Mouse (Mus musculus): Measurements from ENCODE around the gene Hist2h2bb.
"Not testable (repeated sequence)": the region's sequence is repeated elsewhere in the genome, so short reads cannot be mapped to it uniquely, and the experiment has no call there.

Gene Hist2h2bb

GRCm38 (mm10) chr3:96240799-96241197 is 28.8 kb upstream of the Hist2h2bb start:
- DNase-seq: no peak

- no peak for DNase-seq
These were observed 25.5 kb upstream of the Hist2h2bb start for GRCm38 (mm10) chr3:96243921-96244572.

GRCm38 (mm10) chr3:96245003-96245886 is 24.3 kb upstream of the Hist2h2bb start, which contains the start of gene Hist2h2aa1:
Gene Hist2h2aa1 (plus strand): TSS chr3:96245497.
- peak; percentile 89 for DNase-seq

GRCm38 (mm10) chr3:96246018-96246417 is 23.5 kb upstream of the Hist2h2bb start:
- not testable (repeated sequence) for DNase-seq

- DNase-seq: not testable (repeated sequence)
These were observed 23.1 kb upstream of the Hist2h2bb start, which contains the start of gene Hist2h3c1 for GRCm38 (mm10) chr3:96246427-96246856. Gene Hist2h3c1 (plus strand): TSS chr3:96246685.

GRCm38 (mm10) chr3:96247356-96248140 is 22.0 kb upstream of the Hist2h2bb start:
- DNase-seq: no peak

- DNase-seq: no peak
These were observed 21.2 kb upstream of the Hist2h2bb start for GRCm38 (mm10) chr3:96248141-96249033.

- no peak for DNase-seq
These were observed 20.6 kb upstream of the Hist2h2bb start for GRCm38 (mm10) chr3:96249034-96249345.

- no peak for DNase-seq
These were observed 18.7 kb upstream of the Hist2h2bb start for GRCm38 (mm10) chr3:96250890-96251289.

GRCm38 (mm10) chr3:96251787-96252186 is 17.8 kb upstream of the Hist2h2bb start:
- DNase-seq: no peak

GRCm38 (mm10) chr3:96254683-96255355 is 14.7 kb upstream of the Hist2h2bb start:
- no peak for DNase-seq

- DNase-seq: peak; percentile 56
These were observed 13.5 kb upstream of the Hist2h2bb start for GRCm38 (mm10) chr3:96255926-96256593.

GRCm38 (mm10) chr3:96257190-96257589 is 12.4 kb upstream of the Hist2h2bb start:
- DNase-seq: peak; percentile 44

- no peak for DNase-seq
These were observed 9.3 kb upstream of the Hist2h2bb start for GRCm38 (mm10) chr3:96260220-96260619.

- DNase-seq: no peak
These were observed 7.9 kb upstream of the Hist2h2bb start for GRCm38 (mm10) chr3:96261623-96262022.

- DNase-seq: peak; percentile 95
These were observed 7.2 kb upstream of the Hist2h2bb start for GRCm38 (mm10) chr3:96262216-96262875.

- peak; percentile 99 for DNase-seq
These were observed 6.5 kb upstream of the Hist2h2bb start, which contains the start of gene Hist2h4 for GRCm38 (mm10) chr3:96262979-96263550. Gene Hist2h4 (minus strand): TSS chr3:96263311.

- peak; percentile 46 for DNase-seq
These were observed 5.8 kb upstream of the Hist2h2bb start for GRCm38 (mm10) chr3:96263558-96264403.

All from lung, postnatal 36 days (tissue).